Mouse (Mus musculus): Measurements from ENCODE around the gene Cog7.
A peak's percentile ranks its signal among the peaks of the same experiment; 100 is the strongest.

The Cog7 gene

GRCm38 (mm10) chr7:121947513-121947912 is 34.0 kb downstream of the Cog7 start:
- no peak for DNase-seq

- peak; percentile 38 for DNase-seq
Observed at GRCm38 (mm10) chr7:121946196-121946595, 35.3 kb downstream of the Cog7 start.

GRCm38 (mm10) chr7:121942371-121942770 is 39.1 kb downstream of the Cog7 start:
- no peak for DNase-seq

DNA sequence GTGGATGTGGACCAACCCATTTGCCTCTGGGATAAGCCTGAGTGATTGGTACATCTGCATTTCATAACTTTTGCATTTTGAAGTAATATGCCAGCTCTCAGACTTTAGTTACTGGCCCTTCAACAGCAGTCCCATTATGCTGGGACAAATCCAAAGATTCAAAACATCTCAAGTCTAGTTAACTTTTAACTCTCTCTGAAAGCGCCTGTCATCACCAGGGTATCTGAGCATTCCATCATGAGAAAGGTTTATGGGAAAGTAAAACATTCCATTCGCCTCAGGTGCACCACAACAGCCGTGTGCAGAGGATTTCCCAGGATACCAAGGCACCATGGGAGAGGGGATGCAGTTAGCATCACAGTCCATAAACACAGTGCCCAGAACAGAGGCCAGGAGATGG is 39.9 kb downstream of the Cog7 start:
- DNase-seq: no peak

GRCm38 (mm10) chr7:121941016-121941415 is 40.5 kb downstream of the Cog7 start:
- no peak for DNase-seq

- DNase-seq: peak; percentile 87
Observed at GRCm38 (mm10) chr7:121939729-121940128, 41.8 kb downstream of the Cog7 start.

DNA sequence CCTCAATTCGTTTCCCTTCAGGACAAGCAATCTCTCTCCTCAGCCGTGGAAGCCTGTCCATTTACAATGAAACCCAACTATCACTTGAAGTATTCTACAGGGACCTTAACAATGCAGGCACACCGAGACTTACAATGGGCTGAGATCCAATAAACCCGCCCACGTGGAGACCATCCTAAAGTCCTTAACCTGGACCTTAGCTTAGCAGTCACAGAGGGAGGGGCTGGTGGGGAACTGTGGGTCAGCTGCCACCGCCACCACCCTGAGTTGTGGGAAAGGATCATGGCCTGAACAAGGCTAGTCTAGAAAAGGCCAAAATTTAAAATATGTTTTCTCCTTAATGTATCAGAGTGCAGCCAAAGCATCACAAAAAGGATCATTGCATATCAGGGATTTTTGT is 42.3 kb downstream of the Cog7 start:
- DNase-seq: peak; percentile 43

- peak; percentile 36 for DNase-seq
Observed at GRCm38 (mm10) chr7:121938124-121938891, 43.2 kb downstream of the Cog7 start.

DNA sequence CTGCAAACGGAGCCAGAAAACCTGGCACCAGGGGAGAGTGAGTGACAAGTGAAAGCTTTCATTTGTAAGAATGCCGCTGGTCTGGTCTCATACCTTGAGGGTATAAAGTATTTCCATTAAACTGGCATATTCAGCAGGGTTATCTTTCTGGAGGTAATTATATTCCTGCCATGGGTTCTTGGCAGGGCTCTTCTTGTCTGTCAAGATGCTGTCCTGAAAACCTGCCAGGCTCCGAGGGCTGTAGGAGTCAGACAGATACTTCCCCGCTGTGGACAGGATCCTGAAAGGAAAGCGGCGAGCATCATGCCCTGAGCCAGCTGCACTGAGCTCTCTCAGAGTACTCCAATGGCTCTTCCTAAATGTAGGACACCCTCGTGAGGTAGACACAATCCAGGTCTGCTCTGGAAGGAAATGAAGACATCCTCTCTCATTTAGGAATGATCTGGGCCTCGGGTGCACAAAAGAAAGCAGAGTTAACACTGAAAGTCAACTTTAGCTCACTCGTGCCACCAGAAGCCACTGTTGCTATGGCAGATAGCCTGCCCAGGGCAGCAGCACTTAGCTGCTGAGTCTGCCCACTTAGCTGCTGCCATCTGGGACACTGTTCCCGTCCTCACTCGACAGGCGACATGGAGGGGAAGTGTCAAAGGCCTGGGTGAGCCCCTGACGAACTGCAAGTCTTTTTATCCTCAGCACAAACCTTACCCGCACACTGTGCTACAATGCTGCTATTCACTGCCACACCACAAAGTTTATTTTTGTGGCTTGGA is 44.5 kb downstream of the Cog7 start:
- peak; percentile 86 for DNase-seq

GRCm38 (mm10) chr7:121935906-121936794 is 45.4 kb downstream of the Cog7 start:
- DNase-seq: peak; percentile 32

GRCm38 (mm10) chr7:121934346-121934745 is 47.2 kb downstream of the Cog7 start:
- no peak for DNase-seq

- no peak for DNase-seq
Observed at GRCm38 (mm10) chr7:121933675-121934074, 47.8 kb downstream of the Cog7 start.

- peak; percentile 70 for DNase-seq
Observed at GRCm38 (mm10) chr7:121931246-121931645, 50.3 kb downstream of the Cog7 start.

- DNase-seq: no peak
Observed at GRCm38 (mm10) chr7:121927882-121928281, 53.6 kb downstream of the Cog7 start.

- no peak for DNase-seq
Observed at GRCm38 (mm10) chr7:121924361-121924760, 57.1 kb downstream of the Cog7 start.

GRCm38 (mm10) chr7:121913944-121914343 is 67.6 kb downstream of the Cog7 start:
- DNase-seq: no peak

DNA sequence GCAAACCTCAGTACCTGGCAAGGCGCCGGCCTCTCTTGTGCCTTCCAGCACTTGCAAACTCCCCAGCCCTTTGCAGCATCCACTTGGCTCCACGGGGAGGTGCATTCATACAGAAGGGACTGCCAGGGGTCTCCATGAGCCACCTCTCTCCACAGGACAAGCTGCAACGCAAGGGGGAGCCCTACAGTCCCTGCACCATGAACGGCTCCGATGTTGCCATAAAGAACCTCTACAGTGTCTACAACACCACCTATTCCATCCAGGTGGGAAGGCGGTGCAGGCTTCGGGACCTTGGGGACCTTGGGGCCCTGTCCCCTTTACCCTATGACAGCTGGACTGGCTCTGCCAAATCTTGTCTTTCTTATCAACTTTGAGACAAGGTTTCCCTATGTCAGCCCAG is 69.3 kb downstream of the Cog7 start:
- DNase-seq: no peak

GRCm38 (mm10) chr7:121906879-121907278 is 74.6 kb downstream of the Cog7 start:
- DNase-seq: no peak

- DNase-seq: no peak
Observed at GRCm38 (mm10) chr7:121902757-121903411, 78.6 kb downstream of the Cog7 start.

DNA sequence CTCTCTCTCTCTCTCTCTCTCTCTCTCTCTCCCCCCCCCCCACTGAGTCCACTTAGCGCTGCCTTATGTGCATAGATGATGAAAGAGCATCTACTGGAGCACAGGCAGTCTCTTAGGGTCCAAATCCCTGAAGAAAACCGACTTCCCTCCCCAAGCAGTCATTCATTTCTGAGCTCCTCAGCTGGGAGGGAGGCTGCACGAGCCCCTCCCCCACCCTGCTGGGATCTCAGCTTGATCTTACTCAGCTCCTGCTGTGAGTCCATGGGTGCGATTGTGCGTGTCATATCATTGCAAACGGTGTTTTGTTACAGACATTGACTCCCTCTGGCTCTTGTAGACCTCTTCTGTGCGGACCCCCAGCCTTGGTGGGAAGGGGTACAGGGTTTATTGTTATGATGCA is 81.6 kb downstream of the Cog7 start:
- no peak for DNase-seq

- DNase-seq: peak; percentile 70
Observed at GRCm38 (mm10) chr7:121899311-121899710, 82.2 kb downstream of the Cog7 start.

DNA sequence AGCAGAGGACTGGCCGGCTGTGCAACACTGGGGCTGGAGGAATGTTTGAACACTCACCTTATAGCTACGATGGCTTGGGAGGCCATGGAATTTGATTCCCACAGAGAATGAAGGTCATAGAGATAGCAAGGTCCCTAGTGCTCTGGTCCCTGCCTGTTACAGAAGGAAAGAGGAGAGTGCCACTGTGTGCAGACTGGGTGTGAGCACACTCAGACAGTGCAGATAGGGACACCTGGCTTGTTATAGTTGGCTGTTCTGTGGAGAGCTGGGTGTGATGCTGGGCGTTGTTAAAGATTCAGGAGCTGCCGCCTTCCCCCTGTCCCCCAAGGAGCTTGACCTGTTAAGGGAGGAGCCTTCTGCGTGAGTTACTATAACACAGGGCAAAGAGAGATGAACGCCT is 84.8 kb downstream of the Cog7 start:
- DNase-seq: no peak
